Mouse (Mus musculus) cortical plate, adult 2 months (tissue): ENCODE results near the gene Cyb561.

Experiments used
- CTCF ChIP-seq: fragments of 200-500 bp; IDR thresholded peaks from 2 replicates; pipeline ENCODE4 v1.5.1; 2011; ENCODE audit warnings: mild to moderate bottlenecking, control low read depth, low read length; ENCODE audit not compliant: insufficient read depth; ENCODE audit errors: extremely low read depth
- POLR2A ChIP-seq: fragments of 200-500 bp; IDR thresholded peaks from 2 replicates; pipeline ENCODE4 v1.6.1; 2011; ENCODE audit warnings: mild to moderate bottlenecking, low read length, control low read depth; ENCODE audit not compliant: insufficient read depth; ENCODE audit errors: extremely low read depth

GRCm38 (mm10) chr11:105907381-105907780, 45.8 kb downstream of the Cyb561 start:
- TF ChIP-seq POLR2A = no peak
- TF ChIP-seq CTCF = no peak
